Mouse (Mus musculus) layer of hippocampus, postnatal 10 days (tissue): Measurements from ENCODE around the gene Sos1. TPM values are rescaled to one million over a fixed set of nuclear protein-coding genes. Genes with fewer than 3 reads are reported as not detected.

Experiments
- DNase-seq, 2 experiments: peaks; one replicate each; pipeline ENCODE4 v3.0.0; 2021; ENCODE audit warnings: low spot score in 2 of 2
- long read RNA-seq: library from polyadenylated mRNA; stranded (forward); transcript quantifications from one replicate; pipeline ENCODE4 v2.0.0, GENCODE M21; 2023
- total RNA-seq, 2 experiments: library from RNA; stranded (reverse); gene quantifications; 2 replicates each; pipeline ENCODE4 v1.2.3; 2021

Sos1 gene
- 10 to 100 TPM; 37.8 to 41.5 TPM for total RNA-seq
- long read RNA-seq, full-length matches to known transcripts: 4 of 8 reads
- long read RNA-seq, partial matches to known transcripts: 4 of 8 reads
- long read RNA-seq, other reads (novel, unspliced or antisense): 0 of 8 reads

GRCm38 (mm10) chr17:80480031-80480854, at the start of gene Sos1:
Gene Sos1, minus strand, starts transcription at chr17:80480453.
- DNase-seq: peak; percentile 97 to 99

- DNase-seq: no peak
These were observed 43.0 kb upstream of the Sos1 start for GRCm38 (mm10) chr17:80523231-80523630.

- no peak for DNase-seq
These were observed 41.9 kb upstream of the Sos1 start for GRCm38 (mm10) chr17:80522229-80522556.

GRCm38 (mm10) chr17:80521521-80522228, 41.4 kb upstream of the Sos1 start:
- DNase-seq: no peak

- no peak for DNase-seq
These were observed 40.3 kb upstream of the Sos1 start for GRCm38 (mm10) chr17:80520537-80520936.

GRCm38 (mm10) chr17:80518811-80519210, 38.6 kb upstream of the Sos1 start:
- DNase-seq: no peak

GRCm38 (mm10) chr17:80517244-80517643, 37.0 kb upstream of the Sos1 start:
- no peak for DNase-seq

GRCm38 (mm10) chr17:80515956-80516355, 35.7 kb upstream of the Sos1 start:
- DNase-seq: no peak

- DNase-seq: no peak
These were observed 35.3 kb upstream of the Sos1 start for GRCm38 (mm10) chr17:80515513-80515912.

GRCm38 (mm10) chr17:80513766-80514165, 33.5 kb upstream of the Sos1 start:
- DNase-seq: no peak

GRCm38 (mm10) chr17:80510459-80510855, 30.2 kb upstream of the Sos1 start:
- no peak for DNase-seq

GRCm38 (mm10) chr17:80509494-80510458, 29.5 kb upstream of the Sos1 start:
- no peak for DNase-seq

- DNase-seq: no peak
These were observed 25.5 kb upstream of the Sos1 start for GRCm38 (mm10) chr17:80505766-80506165.

- DNase-seq: no peak
These were observed 25.1 kb upstream of the Sos1 start for GRCm38 (mm10) chr17:80505342-80505741.

- DNase-seq: no peak
These were observed 21.5 kb upstream of the Sos1 start for GRCm38 (mm10) chr17:80501805-80502172.

- DNase-seq: no peak
These were observed 21.0 kb upstream of the Sos1 start for GRCm38 (mm10) chr17:80501037-80501804.

GRCm38 (mm10) chr17:80500025-80500424, 19.8 kb upstream of the Sos1 start:
- DNase-seq: no peak

GRCm38 (mm10) chr17:80498600-80499268, 18.5 kb upstream of the Sos1 start:
- DNase-seq: no peak

GRCm38 (mm10) chr17:80497183-80497601, 16.9 kb upstream of the Sos1 start:
- DNase-seq: no peak

- DNase-seq: no peak
These were observed 16.4 kb upstream of the Sos1 start for GRCm38 (mm10) chr17:80496607-80497170.
